Mouse (Mus musculus) liver, adult 2 months (tissue): ENCODE data around the gene Mest. TPM values are rescaled to one million over a fixed set of nuclear protein-coding genes. Genes with fewer than 3 reads are reported as not detected.
A peak's percentile ranks its signal among the peaks of the same experiment; 100 is the strongest.

Source experiments
- DNase-seq: peaks from one replicate; pipeline ENCODE4 v3.0.0-alpha.2; 2011; ENCODE audit warnings: low read depth, low spot score; ENCODE audit errors: extremely low read depth
- H3K27ac ChIP-seq: fragments of 200-500 bp; replicated peaks from 2 replicates; pipeline ENCODE4 v1.5.1; 2012; ENCODE audit warnings: low read depth, mild to moderate bottlenecking, control low read depth, inconsistent platforms, low read length; ENCODE audit not compliant: insufficient read depth
- H3K27me3 ChIP-seq: fragments of 200-500 bp; 2 replicates; pipeline ENCODE4 v1.6.1; 2012; ENCODE audit warnings: mild to moderate bottlenecking, moderate library complexity, low read length, inconsistent platforms; ENCODE audit not compliant: control insufficient read depth, insufficient read depth
- H3K36me3 ChIP-seq: fragments of 200-500 bp; 2 replicates; pipeline ENCODE4 v1.6.1; 2012; ENCODE audit warnings: low read length, inconsistent platforms; ENCODE audit not compliant: control insufficient read depth, insufficient read depth
- H3K4me1 ChIP-seq: fragments of 200-500 bp; 2 replicates; pipeline ENCODE4 v1.6.1; 2011; ENCODE audit warnings: low read length; ENCODE audit not compliant: control insufficient read depth, insufficient read depth
- H3K4me3 ChIP-seq: fragments of 200-500 bp; 2 replicates; pipeline ENCODE4 v1.5.1; 2011; ENCODE audit warnings: low read depth, mild to moderate bottlenecking, control low read depth, low read length, moderate library complexity; ENCODE audit not compliant: insufficient read depth
- H3K79me2 ChIP-seq: fragments of 200-500 bp; 2 replicates; pipeline ENCODE4 v1.6.1; 2012; ENCODE audit warnings: inconsistent platforms, mild to moderate bottlenecking, low read length, moderate library complexity; ENCODE audit not compliant: control insufficient read depth, insufficient read depth
- H3K9ac ChIP-seq: fragments of 200-500 bp; 2 replicates; pipeline ENCODE4 v1.6.1; 2012; ENCODE audit warnings: low read depth, mild to moderate bottlenecking, control low read depth, inconsistent platforms, low read length
- CTCF ChIP-seq: fragments of 200-500 bp; IDR thresholded peaks from 2 replicates; pipeline ENCODE4 v1.5.1; 2011; ENCODE audit warnings: low read depth, low read length, control low read depth
- POLR2A ChIP-seq: fragments of 200-500 bp; IDR thresholded peaks from 2 replicates; pipeline ENCODE4 v1.6.1; 2011; ENCODE audit warnings: low read length, control low read depth; ENCODE audit not compliant: insufficient read depth; ENCODE audit errors: extremely low read depth
- WGBS: fragments of 180-500 bp; shearing (Covaris S2); methylation state at CpG from one replicate; pipeline ENCODE4 v1.1.7; 2018; 5-methylcytosine and 5-hydroxymethylcytosine counted together
- polyA plus RNA-seq: library from polyadenylated mRNA; depleted of rRNA; stranded (reverse); fragments of >200 nt; gene quantifications from 2 replicates; pipeline ENCODE4 v1.2.3, GENCODE M21; 2012
- total RNA-seq: library from RNA; depleted of rRNA; stranded (reverse); fragments of >200 nt; gene quantifications from 2 replicates; pipeline ENCODE4 v1.2.3, GENCODE M21; 2014

Mest gene
- total and polyA plus RNA-seq, 2 experiments, result 1.9 to 7.1 TPM

DNA sequence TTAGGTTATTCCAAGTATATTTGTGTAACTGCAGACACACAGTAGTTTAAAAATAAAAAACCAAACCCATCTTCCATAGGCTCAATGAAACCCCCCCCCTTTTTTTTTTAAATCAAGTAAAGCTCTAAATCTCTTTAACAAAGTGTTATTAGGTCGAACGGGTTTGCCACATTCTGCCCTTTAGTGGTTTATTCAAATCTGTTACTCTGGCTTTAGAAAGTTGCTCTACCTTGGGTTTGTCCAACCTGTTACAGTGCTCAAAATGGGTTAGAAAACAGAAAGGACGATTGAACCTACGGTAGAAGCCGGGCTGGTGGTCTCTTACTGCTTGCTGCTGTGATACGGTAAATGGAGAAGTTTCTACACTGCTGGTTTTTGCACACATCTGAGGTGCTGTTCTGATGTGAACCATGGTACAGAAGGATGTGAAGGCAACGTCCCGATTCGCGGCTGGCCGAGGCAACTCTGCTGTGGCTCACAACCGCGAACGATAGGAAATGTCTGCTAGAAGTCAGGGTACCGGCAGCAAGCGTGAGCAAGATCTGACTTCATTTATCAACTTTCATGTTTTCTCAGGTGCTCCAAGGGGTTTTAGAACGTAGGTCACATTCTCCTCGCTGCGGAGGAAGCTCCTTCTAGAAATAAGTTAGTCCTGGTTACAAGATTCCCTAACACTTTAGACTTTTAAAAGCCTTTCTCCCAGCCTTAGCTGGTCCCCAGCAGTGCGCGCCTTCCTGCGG is 11.8 kb downstream of the Mest start:
- WGBS, result 50% methylated on average over 22 of the region's 22 CpGs
- Histone ChIP-seq H3K27me3 (peaks cover 14% of the 10 kb centered on the region), H3K27ac (no peak overlapping the region)

GRCm38 (mm10) chr6:30735728-30736371 is 12.5 kb downstream of the Mest start:
- peak overlapping the region; percentile 24; the same call in 1 of the 2 replicates for H3K4me3 ChIP-seq
- H3K27me3 ChIP-seq, result peaks cover 14% of the 10 kb centered on the region

More for the DNA sequence above, 11.8 kb downstream of the Mest start:
- Histone ChIP-seq H3K4me1 (no peaks in the 10 kb centered on the region), H3K9ac (no peak overlapping the region), H3K79me2 (no peaks in the 10 kb centered on the region), H3K4me3 (peak overlapping the region; percentile 24; the same call in 1 of the 2 replicates), H3K36me3 (no peaks in the 10 kb centered on the region)
- TF ChIP-seq POLR2A (no peak), CTCF (no peak)
- DNase-seq, result no peak

GRCm38 (mm10) chr6:30736372-30736762 is 13.0 kb downstream of the Mest start:
- no peak overlapping the region for H3K4me3 ChIP-seq
- WGBS, result 52% methylated on average over 13 of the region's 13 CpGs
- DNase-seq, result no peak
- no peaks in the 10 kb centered on the region for H3K4me1 ChIP-seq
- no peaks in the 10 kb centered on the region for H3K79me2 ChIP-seq
- no peaks in the 10 kb centered on the region for H3K36me3 ChIP-seq
- peaks cover 14% of the 10 kb centered on the region for H3K27me3 ChIP-seq
- no peak for TF ChIP-seq CTCF
- no peak for TF ChIP-seq POLR2A
- no peak overlapping the region for H3K9ac ChIP-seq
- H3K27ac ChIP-seq, result no peak overlapping the region

More at GRCm38 (mm10) chr6:30735728-30736371, 12.5 kb downstream of the Mest start:
- H3K36me3 ChIP-seq, result no peaks in the 10 kb centered on the region
- TF ChIP-seq CTCF, result no peak
- no peak for DNase-seq
- H3K4me1 ChIP-seq, result no peaks in the 10 kb centered on the region
- no peaks in the 10 kb centered on the region for H3K79me2 ChIP-seq
- no peak overlapping the region for H3K27ac ChIP-seq
- WGBS, result 56% methylated on average over 15 of the region's 15 CpGs
- H3K9ac ChIP-seq, result peak overlapping the region; percentile 43; the same call in 1 of the 2 replicates

DNA sequence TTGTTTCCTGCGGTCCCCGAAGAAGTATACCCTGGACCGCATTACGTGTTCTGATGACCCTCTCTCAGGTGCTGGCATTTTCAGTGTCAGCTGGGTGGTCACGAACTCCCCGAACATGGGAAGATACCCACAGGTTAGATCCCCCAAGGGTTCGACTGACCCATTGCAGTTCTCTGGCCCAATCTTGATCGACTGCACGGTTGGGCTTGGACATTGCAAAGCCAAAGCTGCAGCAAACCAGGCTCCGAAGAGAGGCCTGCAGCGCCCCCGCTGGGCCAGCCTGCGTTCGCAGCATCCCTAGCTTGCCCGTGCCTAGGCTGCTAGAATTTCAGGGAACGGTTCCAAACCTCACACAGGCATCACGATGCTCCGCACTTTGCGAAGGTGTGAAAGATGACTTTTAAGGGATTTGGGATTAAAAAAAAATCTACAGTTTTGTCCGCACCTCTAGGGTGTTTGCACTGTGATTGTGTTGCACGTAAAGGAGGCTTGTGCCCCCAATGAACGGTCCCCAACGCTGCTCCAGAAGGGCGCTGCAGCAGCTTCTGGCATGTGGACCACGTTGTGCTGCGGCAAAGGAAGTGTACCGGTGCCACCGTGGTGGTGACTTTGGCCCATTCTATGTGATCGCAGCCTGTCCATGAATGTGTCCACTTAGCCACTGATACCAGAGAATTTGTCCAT is 13.7 kb downstream of the Mest start:
- no peaks in the 10 kb centered on the region for H3K79me2 ChIP-seq
- peak; percentile 16 for DNase-seq
- no peak overlapping the region for H3K9ac ChIP-seq
- no peaks in the 10 kb centered on the region for H3K4me1 ChIP-seq
- WGBS, result 51% methylated on average over 29 of the region's 29 CpGs
- TF ChIP-seq POLR2A, result no peak
- peak; percentile 67 for TF ChIP-seq CTCF
- peak overlapping the region; percentile 28; the same call in 1 of the 2 replicates for H3K4me3 ChIP-seq
- H3K27me3 ChIP-seq, result peaks cover 14% of the 10 kb centered on the region
- 0 out of 2 replicates have a peak overlapping the region, but pooled peaks have one; percentile 3 for H3K27ac ChIP-seq
- no peaks in the 10 kb centered on the region for H3K36me3 ChIP-seq

DNA sequence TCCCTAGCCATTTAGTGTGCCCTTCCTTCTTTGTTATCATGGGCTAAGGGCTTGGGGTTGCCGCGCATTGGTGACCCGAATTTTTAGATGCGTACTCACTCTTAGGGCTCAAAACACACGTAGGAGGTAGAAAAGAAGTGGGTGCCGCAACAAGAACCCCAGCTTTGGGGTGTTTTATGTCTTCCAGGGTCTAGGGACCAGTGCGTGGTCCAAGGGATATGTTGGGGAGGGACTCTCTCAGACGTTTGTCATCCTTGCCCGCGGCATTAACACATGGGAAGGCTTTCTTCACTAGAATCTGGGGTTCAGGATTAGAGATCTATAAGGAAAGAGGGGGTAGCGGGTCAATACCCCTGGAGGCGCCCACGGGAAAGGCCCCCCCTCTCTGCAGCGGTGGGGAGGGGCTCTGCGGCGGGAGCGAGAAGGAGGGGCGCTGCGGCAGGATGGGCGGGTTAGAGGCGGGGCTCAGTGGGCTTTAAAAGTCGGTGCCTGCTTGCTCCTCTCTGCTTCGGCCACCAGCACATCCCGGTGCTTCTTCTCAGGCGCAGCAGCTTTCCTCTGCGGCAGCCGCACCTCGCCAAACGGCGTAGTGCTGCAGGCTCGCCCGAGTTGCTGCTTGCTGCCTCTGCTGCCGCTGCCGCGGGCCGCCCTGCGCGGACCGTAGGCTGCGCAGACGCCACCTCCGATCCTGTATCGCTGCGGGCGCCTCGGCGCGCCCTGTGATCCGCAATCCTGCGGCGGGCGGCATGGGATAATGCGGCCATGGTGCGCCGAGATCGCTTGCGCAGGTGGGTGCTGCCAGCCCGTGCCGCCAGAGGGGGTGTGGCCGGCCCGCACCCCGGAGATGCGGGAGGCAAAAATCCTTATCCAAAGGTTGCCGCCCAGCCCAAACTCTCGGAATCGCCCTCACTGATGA is 14.5 kb downstream of the Mest start:
- Histone ChIP-seq H3K36me3 (no peaks in the 10 kb centered on the region), H3K79me2 (no peaks in the 10 kb centered on the region), H3K4me1 (no peaks in the 10 kb centered on the region), H3K4me3 (peak overlapping the region; percentile 69), H3K27me3 (peaks cover 14% of the 10 kb centered on the region), H3K27ac (no peak overlapping the region), H3K9ac (peak overlapping the region; percentile 62)
- no peak for DNase-seq
- 53% methylated on average over 64 of the region's 66 CpGs for WGBS
- TF ChIP-seq CTCF, result no peak
- TF ChIP-seq POLR2A, result peak; percentile 62
